Mouse (Mus musculus) stomach, postnatal 0 days (tissue): Measurements from ENCODE around the gene Ddc.

ENCODE experiments used
- CTCF ChIP-seq: IDR thresholded peaks from 2 replicates; pipeline ENCODE4 v1.5.1; 2016; ENCODE audit warnings: antibody characterized with exemption, low read depth, mild to moderate bottlenecking, moderate library complexity
- EP300 ChIP-seq: optimal IDR thresholded peaks from 2 replicates; pipeline ENCODE3; 2016; ENCODE audit warnings: antibody characterized with exemption

GRCm38 (mm10) chr11:11905518-11905917 is 7.6 kb upstream of the Ddc start:
- TF ChIP-seq EP300 (no peak), CTCF (no peak)
